Mouse (Mus musculus) hindbrain, embryonic 10.5 days (tissue): ENCODE results near the gene Ranbp17. TPM values are rescaled to one million over a fixed set of nuclear protein-coding genes. Genes with fewer than 3 reads are reported as not detected.

Source experiments
- DNase-seq: peaks from one replicate; pipeline ENCODE4 v3.0.0-alpha.2; 2017; ENCODE audit warnings: low spot score
- H3K27ac ChIP-seq: fragments of 300-500 bp; sonication (generic); 2 replicates; pipeline ENCODE4 v1.5.1; 2016; ENCODE audit warnings: mild to moderate bottlenecking, moderate library complexity
- H3K27me3 ChIP-seq: fragments of 300-500 bp; sonication (generic); 2 replicates; pipeline ENCODE4 v1.6.1; 2016; ENCODE audit warnings: mild to moderate bottlenecking; ENCODE audit not compliant: poor library complexity, insufficient read depth, severe bottlenecking
- H3K36me3 ChIP-seq: fragments of 300-500 bp; sonication (generic); 2 replicates; pipeline ENCODE4 v1.6.1; 2016; ENCODE audit warnings: mild to moderate bottlenecking, moderate library complexity
- H3K4me1 ChIP-seq: fragments of 300-500 bp; sonication (generic); replicated peaks from 2 replicates; pipeline ENCODE4 v1.6.1; 2016; ENCODE audit warnings: mild to moderate bottlenecking
- H3K4me3 ChIP-seq: fragments of 300-500 bp; sonication (generic); 2 replicates; pipeline ENCODE4 v1.5.1; 2016; ENCODE audit warnings: mild to moderate bottlenecking, moderate library complexity
- H3K9me3 ChIP-seq: fragments of 300-500 bp; sonication (generic); 2 replicates; pipeline ENCODE4 v1.6.1; 2016; ENCODE audit warnings: mild to moderate bottlenecking, moderate library complexity
- WGBS: fragments of 180-500 bp; shearing (Covaris S2); methylation state at CpG from one replicate; pipeline ENCODE4 v1.1.7; 2016; 5-methylcytosine and 5-hydroxymethylcytosine counted together
- polyA plus RNA-seq: library from polyadenylated mRNA; unstranded; fragments of >200 nt; fragmentation: Nextera tagmentation; extraction: Ambion mirVana; gene quantifications from 2 replicates; pipeline ENCODE4 v1.2.1, GENCODE M21; 2016

Ranbp17 gene
- polyA plus RNA-seq, 1 experiment from 2014 or later = 11.5 TPM

DNA sequence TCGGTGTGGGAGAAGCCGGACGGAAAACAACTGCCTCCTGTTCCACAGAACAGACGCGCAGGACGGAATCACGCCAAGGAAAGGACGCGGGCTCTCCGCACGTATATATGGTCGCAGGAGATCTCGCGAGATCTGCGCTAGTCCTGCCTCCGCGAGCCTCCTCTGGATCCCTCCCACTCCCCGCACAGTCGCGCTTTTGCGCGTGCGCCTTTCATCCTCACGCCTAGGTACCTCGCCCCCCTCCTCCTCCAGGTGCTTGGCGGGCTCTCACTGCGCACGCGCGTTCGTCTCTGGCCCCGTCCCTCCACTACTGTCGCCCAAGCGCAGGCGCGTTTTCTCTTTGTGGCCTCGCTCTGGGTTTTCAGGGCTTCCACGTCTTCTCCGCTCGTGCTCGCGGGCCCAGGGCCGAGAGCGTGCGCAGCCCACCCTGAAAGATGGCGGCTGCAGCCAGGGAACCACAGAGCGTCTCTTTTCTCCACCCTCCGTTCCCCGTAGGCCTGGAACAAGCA, 350.5 kb downstream of the Ranbp17 start, which contains the start of gene Npm1:
TSS of gene Npm1 (minus strand) at position 209 of the 509 bp plus-strand sequence.
- Histone ChIP-seq H3K4me1 (peaks cover 20% of the 10 kb centered on the region), H3K27me3 (no peaks in the 10 kb centered on the region), H3K36me3 (peaks cover 36% of the 10 kb centered on the region), H3K4me3 (peak within 1 kb of the TSS; percentile 96), H3K9me3 (no peaks in the 10 kb centered on the region), H3K27ac (peak within 1 kb of the TSS; percentile 98)
- peak; percentile 100 for DNase-seq
- 3% methylated on average over 49 of the region's 49 CpGs for WGBS

- peak; percentile 82 for DNase-seq
- H3K27me3 ChIP-seq = no peaks in the 10 kb centered on the region
- H3K27ac ChIP-seq = peak overlapping the region; percentile 98
- peaks cover 43% of the 10 kb centered on the region for H3K36me3 ChIP-seq
- peaks cover 20% of the 10 kb centered on the region for H3K4me1 ChIP-seq
- H3K4me3 ChIP-seq = peak overlapping the region; percentile 96
- 2% methylated on average over 53 of the region's 53 CpGs for WGBS
- no peaks in the 10 kb centered on the region for H3K9me3 ChIP-seq
Measured at GRCm38 (mm10) chr11:33162211-33162997, 351.1 kb downstream of the Ranbp17 start.

Other genes with a start within 250 kb of the Ranbp17 start
- gene Gm12117, start 237.0 kb downstream of the Ranbp17 start, polyA plus RNA-seq = not detected in 2 replicates
- gene Gabrp, start 65.2 kb upstream of the Ranbp17 start, polyA plus RNA-seq = 0.72 and 5.2 TPM in 2 replicates
- 0.07 TPM in 1 of 2 replicates, not detected in the other for gene D130052B06Rik, start 85.6 kb upstream of the Ranbp17 start, polyA plus RNA-seq